Mouse (Mus musculus) hindbrain, embryonic 13.5 days (tissue): ENCODE measurements around the gene Rgs6. TPM values are rescaled to one million over a fixed set of nuclear protein-coding genes. Genes with fewer than 3 reads are reported as not detected.

Experiments
- ATAC-seq: fragments of 200-750 bp; cut with Nextera tagmentation; 2 replicates; pipeline ENCODE4 v1.8.0; 2017; ENCODE audit warnings: moderate TSS enrichment; ENCODE audit not compliant: low FRiP score
- H3K27ac ChIP-seq: fragments of 300-500 bp; sonication (generic); 2 replicates; pipeline ENCODE4 v1.5.1; 2015; ENCODE audit warnings: inconsistent platforms, mild to moderate bottlenecking, moderate library complexity
- H3K27me3 ChIP-seq: fragments of 300-500 bp; sonication (generic); 2 replicates; pipeline ENCODE4 v1.6.1; 2015; ENCODE audit warnings: mild to moderate bottlenecking, inconsistent platforms
- H3K36me3 ChIP-seq: fragments of 300-500 bp; sonication (generic); 2 replicates; pipeline ENCODE4 v1.6.1; 2015; ENCODE audit warnings: mild to moderate bottlenecking, inconsistent platforms
- H3K4me1 ChIP-seq: fragments of 300-500 bp; sonication (generic); replicated peaks from 2 replicates; pipeline ENCODE4 v1.6.1; 2015; ENCODE audit warnings: inconsistent platforms
- H3K4me2 ChIP-seq: fragments of 300-500 bp; sonication (generic); 2 replicates; pipeline ENCODE4 v1.6.1; 2015; ENCODE audit warnings: inconsistent platforms, mild to moderate bottlenecking, moderate library complexity
- H3K4me3 ChIP-seq: fragments of 300-500 bp; sonication (generic); 2 replicates; pipeline ENCODE4 v1.5.1; 2015; ENCODE audit warnings: mild to moderate bottlenecking, inconsistent platforms
- H3K9ac ChIP-seq: fragments of 300-500 bp; sonication (generic); 2 replicates; pipeline ENCODE4 v1.6.1; 2015; ENCODE audit warnings: mild to moderate bottlenecking, inconsistent platforms
- H3K9me3 ChIP-seq: fragments of 300-500 bp; sonication (generic); 2 replicates; pipeline ENCODE4 v1.6.1; 2016; ENCODE audit warnings: inconsistent platforms
- whole genome bisulfite sequencing: fragments of 180-500 bp; shearing (Covaris S2); methylation state at CpG from one replicate; pipeline ENCODE4 v1.1.7; 2015; 5-methylcytosine and 5-hydroxymethylcytosine counted together
- polyA plus RNA-seq: library from polyadenylated mRNA; unstranded; fragments of >200 nt; fragmentation: Nextera tagmentation; extraction: Ambion mirVana; gene quantifications from 2 replicates; pipeline ENCODE4 v1.2.1, GENCODE M21; 2015

Rgs6 gene
- polyA plus RNA-seq, 1 experiment from 2014 or later: 7.4 TPM

DNA sequence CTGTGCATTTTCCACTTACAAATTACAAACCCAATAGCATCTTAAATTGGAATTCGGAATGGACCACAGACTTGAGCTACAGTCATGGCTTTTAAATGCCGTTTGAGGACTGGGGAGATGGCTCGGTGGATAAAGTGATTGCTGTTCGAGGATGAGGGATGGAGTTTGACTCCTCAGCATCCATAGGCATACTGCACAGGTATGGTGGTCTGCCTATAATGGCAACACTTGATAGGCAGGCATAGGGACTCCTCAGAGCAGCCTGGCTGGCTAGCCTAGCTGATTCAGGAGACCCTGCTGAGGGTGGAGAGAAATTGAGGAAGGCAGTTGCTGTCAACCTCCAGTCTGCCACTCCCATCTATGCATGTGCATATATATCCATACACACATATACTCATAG lies 188.6 kb downstream of the Rgs6 start:
- Histone ChIP-seq H3K4me2 (no peak overlapping the region), H3K36me3 (no peaks in the 10 kb centered on the region), H3K9me3 (no peaks in the 10 kb centered on the region), H3K27me3 (no peaks in the 10 kb centered on the region), H3K4me1 (0 out of 2 replicates have a peak, but pooled peaks cover 5% of the 10 kb centered on the region), H3K27ac (no peak overlapping the region), H3K4me3 (no peak overlapping the region), H3K9ac (no peak overlapping the region)
- no peak for ATAC-seq
- WGBS: 80% methylated on average over 4 of the region's 4 CpGs

DNA sequence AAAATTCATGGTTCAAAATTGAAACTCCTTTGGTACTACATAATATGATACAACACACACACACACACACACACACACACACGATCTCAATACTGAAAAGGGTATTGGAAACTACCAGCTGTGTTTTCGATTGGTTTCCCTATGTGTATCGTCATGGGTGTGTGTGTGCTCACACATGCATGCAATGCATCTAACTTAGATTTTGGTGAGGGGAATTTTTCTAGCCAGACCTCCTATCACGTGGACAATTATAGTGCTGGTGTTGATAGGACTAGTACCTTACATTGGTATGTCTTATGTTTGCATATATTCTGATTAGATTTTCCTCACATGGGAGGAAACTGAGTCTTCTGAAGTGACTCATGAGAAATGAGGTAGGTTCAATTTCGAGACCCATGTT lies 192.8 kb downstream of the Rgs6 start:
- Histone ChIP-seq H3K4me1 (0 out of 2 replicates have a peak, but pooled peaks cover 4% of the 10 kb centered on the region), H3K27me3 (no peaks in the 10 kb centered on the region), H3K4me2 (no peak overlapping the region), H3K9ac (no peak overlapping the region), H3K9me3 (no peaks in the 10 kb centered on the region), H3K36me3 (no peaks in the 10 kb centered on the region), H3K4me3 (no peak overlapping the region), H3K27ac (no peak overlapping the region)
- WGBS: 96% methylated on average over 5 of the region's 5 CpGs
- no peak for ATAC-seq

DNA sequence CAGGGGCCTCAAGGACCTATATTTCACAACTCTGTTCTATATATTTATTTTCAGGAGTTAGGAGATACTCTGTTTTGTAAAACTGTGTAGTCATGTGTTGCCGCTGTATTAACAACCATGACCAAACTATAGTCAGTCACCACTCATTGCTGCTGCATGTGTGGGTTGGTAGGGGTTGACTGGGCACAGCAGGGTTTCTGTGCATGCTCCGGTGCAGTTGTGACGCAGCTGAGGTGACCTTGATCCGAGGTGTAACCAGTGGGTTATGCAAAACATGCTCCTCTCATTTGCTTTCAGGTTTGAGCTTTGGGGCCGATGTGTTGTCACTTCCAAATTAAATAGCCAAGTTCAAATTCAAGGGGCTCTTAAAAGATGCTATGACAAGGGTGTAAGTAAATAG lies 193.3 kb downstream of the Rgs6 start:
- Histone ChIP-seq H3K27ac (no peak overlapping the region), H3K9ac (no peak overlapping the region), H3K9me3 (no peaks in the 10 kb centered on the region), H3K36me3 (no peaks in the 10 kb centered on the region), H3K4me2 (no peak overlapping the region), H3K4me1 (no peaks in the 10 kb centered on the region), H3K27me3 (no peaks in the 10 kb centered on the region), H3K4me3 (no peak overlapping the region)
- ATAC-seq: no peak
- 64% methylated on average over 5 of the region's 5 CpGs for WGBS

DNA sequence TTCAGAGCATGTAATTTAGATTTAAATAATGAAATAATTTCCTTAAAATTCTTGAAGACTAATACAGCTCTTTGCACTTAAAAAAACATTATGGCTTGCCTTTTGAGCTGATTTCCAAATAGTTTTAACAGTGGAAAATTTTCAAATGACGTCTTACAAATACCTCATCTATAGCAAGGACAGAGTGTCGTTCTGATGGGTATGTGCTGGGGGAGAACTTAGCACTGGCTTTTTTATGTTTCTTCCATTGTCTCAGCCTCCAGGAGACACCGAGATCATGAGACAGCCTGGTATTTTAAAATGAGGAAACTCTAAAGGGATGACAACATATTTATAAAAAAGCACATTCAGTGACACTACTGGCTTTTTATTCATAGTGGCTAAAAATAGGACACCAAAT lies 204.0 kb downstream of the Rgs6 start:
- Histone ChIP-seq H3K9ac (no peak overlapping the region), H3K27ac (no peak overlapping the region)
- WGBS: 85% methylated on average over 3 of the region's 3 CpGs

DNA sequence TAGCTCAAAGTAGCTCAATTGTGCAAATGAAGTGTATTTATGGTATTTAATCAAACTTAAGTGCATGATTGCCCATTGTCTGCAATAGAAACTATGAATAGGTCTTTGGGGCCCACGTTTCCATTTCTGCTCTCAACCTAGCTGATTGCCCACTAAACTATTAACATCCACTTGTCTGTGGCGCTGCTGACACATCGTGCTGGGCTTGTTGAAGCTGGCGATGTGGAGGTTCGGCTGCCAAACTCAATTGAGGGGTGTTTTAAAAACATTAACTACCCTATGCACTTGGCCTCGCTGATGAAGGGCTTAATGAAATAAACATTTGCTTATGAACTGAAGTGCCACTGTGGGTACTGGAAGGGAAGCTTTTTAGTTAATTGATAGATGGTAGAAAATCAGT lies 211.8 kb downstream of the Rgs6 start:
- Histone ChIP-seq H3K27me3 (no peaks in the 10 kb centered on the region), H3K27ac (no peak overlapping the region), H3K4me2 (no peak overlapping the region), H3K4me1 (no peaks in the 10 kb centered on the region), H3K4me3 (no peak overlapping the region), H3K9ac (no peak overlapping the region), H3K9me3 (no peaks in the 10 kb centered on the region), H3K36me3 (no peaks in the 10 kb centered on the region)
- no peak for ATAC-seq
- 85% methylated on average over 6 of the region's 6 CpGs for WGBS

More for the DNA sequence above, 204.0 kb downstream of the Rgs6 start:
- Histone ChIP-seq H3K4me1 (no peaks in the 10 kb centered on the region), H3K27me3 (no peaks in the 10 kb centered on the region), H3K36me3 (no peaks in the 10 kb centered on the region), H3K4me3 (no peak overlapping the region), H3K4me2 (no peak overlapping the region), H3K9me3 (no peaks in the 10 kb centered on the region)
- no peak for ATAC-seq

DNA sequence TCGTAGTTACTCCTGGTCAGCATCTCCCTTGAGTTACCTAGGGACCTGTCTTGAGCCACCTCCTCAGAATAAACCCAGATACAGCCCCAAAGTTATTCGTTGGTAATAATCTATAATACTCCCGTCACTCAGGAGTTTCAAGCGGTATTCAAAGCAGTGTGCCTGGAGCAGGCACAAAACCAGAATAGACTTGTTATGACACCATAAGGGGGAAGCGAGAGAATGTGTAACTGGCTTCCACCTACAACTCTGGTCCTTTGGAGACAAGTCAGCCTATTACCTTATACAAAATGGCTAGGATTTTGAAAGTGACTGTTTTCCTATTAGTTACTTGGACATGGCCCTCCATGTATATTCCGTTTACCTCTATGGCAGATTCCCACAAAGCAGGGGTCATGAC lies 213.6 kb downstream of the Rgs6 start:
- 91% methylated on average over 6 of the region's 6 CpGs for WGBS
- Histone ChIP-seq H3K36me3 (no peaks in the 10 kb centered on the region), H3K4me1 (no peaks in the 10 kb centered on the region), H3K4me3 (no peak overlapping the region), H3K27me3 (no peaks in the 10 kb centered on the region), H3K9me3 (no peaks in the 10 kb centered on the region), H3K9ac (no peak overlapping the region), H3K27ac (no peak overlapping the region), H3K4me2 (no peak overlapping the region)
- ATAC-seq: no peak

DNA sequence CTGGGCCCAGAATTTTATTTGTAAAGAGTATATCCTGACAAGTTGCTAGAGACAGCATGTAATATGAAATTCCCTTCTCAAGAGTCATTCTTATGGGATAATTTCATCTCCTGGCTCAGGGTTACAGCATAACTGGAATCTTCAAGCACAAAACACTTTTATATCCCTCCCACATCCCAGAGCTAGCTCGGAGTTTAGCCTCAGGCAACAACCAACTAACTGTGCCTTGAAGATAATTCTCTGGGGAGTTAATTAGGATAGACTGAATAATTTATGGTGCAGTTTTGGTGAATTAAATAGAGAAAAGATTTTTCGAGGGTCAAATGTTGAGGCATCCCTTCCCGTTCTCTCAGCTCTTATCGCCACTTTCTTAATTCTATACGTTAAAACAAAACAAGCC lies 214.6 kb downstream of the Rgs6 start:
- Histone ChIP-seq H3K27ac (no peak overlapping the region), H3K36me3 (no peaks in the 10 kb centered on the region), H3K9me3 (no peaks in the 10 kb centered on the region), H3K9ac (no peak overlapping the region), H3K4me3 (no peak overlapping the region), H3K4me1 (no peaks in the 10 kb centered on the region), H3K4me2 (no peak overlapping the region), H3K27me3 (no peaks in the 10 kb centered on the region)
- 65% methylated on average over 5 of the region's 5 CpGs for WGBS
- no peak for ATAC-seq

DNA sequence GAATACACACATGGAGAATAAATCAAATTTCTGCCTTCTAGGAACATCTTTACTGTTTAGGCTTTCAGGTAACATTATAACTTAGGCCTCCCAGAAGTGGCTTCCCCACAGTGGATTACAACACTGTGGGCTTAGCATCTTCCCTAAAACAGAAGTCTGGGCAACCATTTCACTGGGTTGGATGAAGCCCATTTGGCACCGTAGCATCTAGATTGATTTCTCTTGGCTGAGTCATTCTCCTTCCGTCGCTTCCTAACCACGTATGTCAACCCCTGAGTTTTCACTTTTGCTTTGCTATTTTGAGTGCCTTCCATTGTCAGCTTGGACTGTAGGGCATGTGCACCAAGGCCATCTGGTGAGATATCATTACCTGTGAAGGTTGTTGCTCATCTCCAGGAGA lies 217.1 kb downstream of the Rgs6 start:
- no peak overlapping the region for H3K27ac ChIP-seq
- WGBS: 95% methylated on average over 4 of the region's 4 CpGs
- ATAC-seq: no peak
- H3K4me2 ChIP-seq: no peak overlapping the region
- no peak overlapping the region for H3K9ac ChIP-seq
- no peaks in the 10 kb centered on the region for H3K36me3 ChIP-seq
- no peak overlapping the region for H3K4me3 ChIP-seq
- H3K27me3 ChIP-seq: no peaks in the 10 kb centered on the region
- no peaks in the 10 kb centered on the region for H3K4me1 ChIP-seq
- H3K9me3 ChIP-seq: no peaks in the 10 kb centered on the region

DNA sequence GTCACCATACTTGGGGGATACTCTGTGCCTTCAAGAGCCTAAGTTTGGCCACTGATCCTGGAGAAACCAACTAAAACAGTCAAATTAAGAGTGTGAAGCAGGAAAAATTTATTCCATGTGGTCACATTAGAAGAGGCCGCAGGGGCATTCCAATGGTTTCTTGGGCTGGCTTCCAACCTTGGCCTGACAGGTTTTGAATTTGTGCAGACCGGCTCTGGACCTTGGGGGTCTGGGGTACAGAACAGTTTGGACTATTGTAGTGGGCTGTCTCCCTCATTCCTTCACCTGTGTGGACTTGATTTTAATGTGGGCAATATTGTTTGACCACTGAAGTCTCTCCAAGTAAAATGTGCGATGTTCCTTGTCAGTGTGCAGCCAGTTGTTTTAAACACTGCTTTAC lies 222.5 kb downstream of the Rgs6 start:
- no peaks in the 10 kb centered on the region for H3K36me3 ChIP-seq
- WGBS: 95% methylated on average over 3 of the region's 3 CpGs
- no peak overlapping the region for H3K27ac ChIP-seq
- H3K4me2 ChIP-seq: no peak overlapping the region
- no peaks in the 10 kb centered on the region for H3K27me3 ChIP-seq
- H3K4me3 ChIP-seq: no peak overlapping the region
- H3K9ac ChIP-seq: no peak overlapping the region
- H3K4me1 ChIP-seq: no peaks in the 10 kb centered on the region
- ATAC-seq: no peak
- no peaks in the 10 kb centered on the region for H3K9me3 ChIP-seq

DNA sequence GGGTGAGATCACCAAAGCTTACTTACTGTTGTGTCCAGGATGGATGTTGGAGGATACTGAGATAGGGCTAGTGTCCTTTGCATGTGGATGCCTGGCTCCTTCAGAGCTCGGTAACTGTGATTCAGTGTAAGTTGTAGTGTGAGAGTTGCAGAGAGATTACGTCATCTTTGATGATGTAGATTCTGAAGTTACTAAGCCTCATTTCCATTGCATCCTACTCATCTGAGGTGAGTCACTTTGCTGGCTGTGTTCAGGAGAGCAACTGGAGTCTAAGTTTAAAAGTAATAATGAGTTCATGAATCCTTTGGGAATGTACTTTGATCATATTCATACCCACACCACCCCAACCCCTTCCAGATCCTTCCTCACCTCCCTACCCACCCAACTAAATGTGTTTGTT lies 227.9 kb downstream of the Rgs6 start:
- Histone ChIP-seq H3K9ac (no peak overlapping the region), H3K36me3 (no peaks in the 10 kb centered on the region), H3K4me1 (no peaks in the 10 kb centered on the region), H3K27me3 (no peaks in the 10 kb centered on the region), H3K4me3 (no peak overlapping the region), H3K4me2 (no peak overlapping the region), H3K9me3 (no peaks in the 10 kb centered on the region), H3K27ac (no peak overlapping the region)
- ATAC-seq: no peak
- WGBS: 99% methylated on average over 2 of the region's 2 CpGs

DNA sequence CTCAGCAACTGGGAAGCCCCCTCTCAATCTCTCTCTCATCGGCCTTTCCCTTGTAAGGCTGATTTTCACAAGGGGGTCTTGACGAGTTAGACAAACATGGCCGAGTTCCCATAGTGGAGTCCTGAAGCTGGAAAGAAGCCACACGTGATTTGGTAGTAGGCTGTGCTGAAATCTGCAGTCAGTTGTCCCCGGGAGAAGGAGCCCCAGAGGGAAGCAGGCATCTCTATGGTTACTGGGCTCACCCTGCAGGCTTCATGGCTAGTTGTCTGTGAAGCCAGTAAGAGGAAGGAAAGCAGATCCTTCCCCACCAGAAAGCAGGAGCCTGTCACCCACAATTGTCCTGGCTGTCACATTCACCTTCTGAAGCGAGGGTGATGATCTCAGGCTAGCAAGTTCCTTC lies 231.2 kb downstream of the Rgs6 start:
- ATAC-seq: no peak
- Histone ChIP-seq H3K27me3 (no peaks in the 10 kb centered on the region), H3K36me3 (no peaks in the 10 kb centered on the region), H3K27ac (no peak overlapping the region), H3K4me3 (no peak overlapping the region), H3K4me2 (no peak overlapping the region), H3K4me1 (no peaks in the 10 kb centered on the region), H3K9me3 (no peaks in the 10 kb centered on the region), H3K9ac (no peak overlapping the region)
- WGBS: 70% methylated on average over 6 of the region's 6 CpGs

DNA sequence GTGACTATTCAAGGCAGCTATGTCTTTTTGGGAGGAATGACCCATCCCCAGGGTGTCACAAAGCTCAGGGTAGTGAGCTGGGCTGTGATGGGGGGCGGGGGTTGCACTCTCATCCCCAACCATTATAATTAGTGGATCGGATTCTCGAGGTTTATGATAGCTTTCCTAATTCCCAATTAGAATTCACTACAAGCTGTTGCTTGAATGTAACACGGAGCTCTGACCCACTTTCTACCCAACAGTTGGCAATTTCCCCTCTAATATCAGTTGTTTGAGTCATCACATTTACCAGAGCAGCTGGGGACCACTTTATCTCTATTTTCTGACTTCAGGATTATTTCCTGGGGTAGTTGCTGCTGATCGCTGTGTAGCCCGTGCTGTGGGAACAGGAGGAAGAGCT lies 231.9 kb downstream of the Rgs6 start:
- Histone ChIP-seq H3K4me3 (no peak overlapping the region), H3K4me1 (no peaks in the 10 kb centered on the region), H3K27ac (no peak overlapping the region), H3K9me3 (no peaks in the 10 kb centered on the region), H3K27me3 (no peaks in the 10 kb centered on the region), H3K9ac (no peak overlapping the region), H3K4me2 (no peak overlapping the region), H3K36me3 (no peaks in the 10 kb centered on the region)
- WGBS: 89% methylated on average over 6 of the region's 6 CpGs
- ATAC-seq: no peak

DNA sequence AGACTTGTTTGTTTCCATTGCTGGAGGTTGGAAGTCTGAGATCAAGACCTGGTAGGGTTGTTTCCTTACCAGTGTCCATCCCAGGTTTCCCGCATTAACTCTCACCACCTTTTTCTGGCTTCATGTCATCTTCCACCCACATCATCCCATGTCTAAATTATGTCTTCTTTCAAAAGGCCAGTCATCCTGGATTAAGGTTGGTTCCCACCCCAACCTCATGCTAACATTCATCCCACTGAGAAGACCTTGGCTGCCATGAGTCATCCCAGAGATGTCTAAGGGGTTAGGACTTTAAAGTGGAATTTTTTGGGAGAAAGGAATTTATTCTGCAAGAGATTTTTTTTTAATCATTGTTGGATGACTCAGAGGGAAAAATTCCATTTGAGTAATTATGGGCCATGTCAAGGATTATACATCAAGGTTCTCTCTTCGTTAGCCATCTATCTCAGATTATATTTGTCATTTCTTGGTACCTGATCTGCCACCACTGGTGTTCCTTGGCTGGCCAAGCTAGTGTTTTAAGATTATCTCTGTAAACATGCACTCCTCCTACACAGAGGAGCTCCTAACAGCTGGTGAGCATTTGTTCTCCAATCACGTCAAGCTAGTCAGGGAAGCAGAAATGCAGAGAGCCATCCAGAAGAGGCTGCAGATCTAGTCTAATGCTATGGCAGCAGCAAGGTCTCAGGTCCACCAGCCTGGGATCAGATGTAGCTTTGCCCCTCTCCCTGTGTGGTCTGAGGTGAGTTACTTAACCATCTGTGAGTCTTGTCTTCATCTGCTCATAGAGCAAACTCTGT lies 234.9 kb downstream of the Rgs6 start:
- no peaks in the 10 kb centered on the region for H3K36me3 ChIP-seq
- WGBS: 90% methylated on average over 3 of the region's 3 CpGs

More for the DNA sequence above, 234.9 kb downstream of the Rgs6 start:
- Histone ChIP-seq H3K9me3 (no peaks in the 10 kb centered on the region), H3K9ac (no peak overlapping the region), H3K27ac (no peak overlapping the region), H3K4me3 (no peak overlapping the region), H3K27me3 (no peaks in the 10 kb centered on the region), H3K4me2 (no peak overlapping the region), H3K4me1 (no peaks in the 10 kb centered on the region)
- no peak for ATAC-seq
